Mouse (Mus musculus) kidney, adult 11 months (tissue): ENCODE results near the gene Alg14.

Source experiments
- DNase-seq: peaks from one replicate; pipeline ENCODE4 v3.0.0; 2022

Gene Alg14

DNA sequence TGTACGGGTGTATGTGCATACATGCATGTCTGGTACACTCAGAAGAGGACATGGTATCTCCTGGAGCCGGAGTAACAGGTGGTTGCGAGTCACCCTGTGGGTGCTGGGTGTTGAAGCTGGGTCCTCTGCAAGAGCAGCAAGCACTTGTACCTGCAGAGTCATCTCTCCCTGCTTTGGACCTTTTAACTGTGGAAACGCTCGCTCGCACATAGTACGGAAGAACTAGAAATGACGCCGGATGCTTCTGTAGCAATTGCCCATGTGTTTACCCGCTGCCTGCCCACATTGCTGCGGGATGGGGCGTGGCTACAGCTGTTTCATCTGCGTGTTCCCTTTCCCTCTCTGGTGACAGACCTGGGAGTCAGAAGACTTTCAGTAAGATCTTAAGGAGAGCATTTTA is 78.7 kb downstream of the Alg14 start:
- no peak for DNase-seq

DNA sequence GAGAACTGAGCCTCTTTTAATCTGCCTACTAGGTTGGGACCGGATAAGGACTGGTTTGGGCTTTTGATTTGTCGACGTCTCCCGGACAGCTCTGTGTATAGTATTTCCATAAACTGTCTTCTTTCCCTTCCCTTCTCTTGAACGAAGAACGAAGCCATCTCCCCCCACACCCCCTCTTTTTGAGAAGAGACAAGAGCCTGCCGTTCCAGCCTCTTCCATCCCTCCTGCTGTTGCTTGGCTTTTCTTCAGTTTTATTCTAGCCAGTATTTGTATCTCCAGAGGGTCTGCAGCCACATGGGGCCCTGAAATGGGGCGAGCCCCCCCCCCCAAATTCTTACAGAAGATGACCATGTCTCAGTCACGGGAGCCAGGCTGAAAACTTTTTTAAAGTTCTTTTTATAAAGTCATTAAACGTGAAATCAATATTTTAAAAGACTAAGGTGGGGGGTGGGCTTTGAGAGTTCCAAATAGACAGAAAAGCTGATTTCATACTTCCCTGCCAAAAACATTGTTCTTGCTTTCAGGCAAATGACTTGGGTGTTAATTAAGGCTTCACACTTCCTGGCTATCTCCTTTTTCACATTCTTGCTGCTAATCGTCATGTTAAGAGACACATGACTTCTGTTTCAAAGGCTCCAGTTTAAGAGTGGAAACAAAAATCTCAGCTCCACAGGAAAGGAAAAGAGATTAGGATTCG is 79.4 kb downstream of the Alg14 start:
- DNase-seq, result no peak

DNA sequence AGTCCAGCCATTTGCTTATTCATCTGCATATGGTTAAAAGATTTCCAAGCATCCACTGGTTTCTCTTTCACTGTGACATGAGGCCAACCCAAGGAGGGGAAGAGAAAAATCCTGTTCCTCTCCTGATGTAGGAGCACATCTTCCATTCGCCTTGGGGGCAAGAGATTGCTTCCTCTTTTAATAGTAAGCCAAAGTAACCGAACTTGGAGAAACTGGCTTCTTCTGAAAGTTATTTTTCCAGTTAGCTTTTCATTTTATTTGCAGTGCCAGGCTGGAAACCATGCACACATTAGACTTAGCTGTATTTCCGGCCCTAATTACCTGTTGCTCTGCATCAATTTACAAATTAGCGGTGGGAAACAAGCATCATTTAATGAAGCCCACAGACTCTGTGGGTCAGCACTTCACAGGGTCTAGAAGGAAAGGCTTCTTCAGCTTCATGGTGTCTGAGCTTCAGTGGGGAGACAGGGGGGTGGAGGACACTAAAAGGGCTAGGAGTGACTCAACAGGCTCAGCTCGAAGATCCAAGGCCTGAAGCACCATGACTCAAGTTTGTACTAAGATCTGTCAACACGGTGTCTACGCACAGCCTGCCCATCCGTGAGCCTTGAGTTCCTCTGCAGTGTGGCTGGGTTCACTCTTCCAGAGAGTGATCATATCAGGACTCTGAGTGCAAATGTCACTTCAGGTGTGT is 80.1 kb downstream of the Alg14 start:
- DNase-seq, result no peak

DNA sequence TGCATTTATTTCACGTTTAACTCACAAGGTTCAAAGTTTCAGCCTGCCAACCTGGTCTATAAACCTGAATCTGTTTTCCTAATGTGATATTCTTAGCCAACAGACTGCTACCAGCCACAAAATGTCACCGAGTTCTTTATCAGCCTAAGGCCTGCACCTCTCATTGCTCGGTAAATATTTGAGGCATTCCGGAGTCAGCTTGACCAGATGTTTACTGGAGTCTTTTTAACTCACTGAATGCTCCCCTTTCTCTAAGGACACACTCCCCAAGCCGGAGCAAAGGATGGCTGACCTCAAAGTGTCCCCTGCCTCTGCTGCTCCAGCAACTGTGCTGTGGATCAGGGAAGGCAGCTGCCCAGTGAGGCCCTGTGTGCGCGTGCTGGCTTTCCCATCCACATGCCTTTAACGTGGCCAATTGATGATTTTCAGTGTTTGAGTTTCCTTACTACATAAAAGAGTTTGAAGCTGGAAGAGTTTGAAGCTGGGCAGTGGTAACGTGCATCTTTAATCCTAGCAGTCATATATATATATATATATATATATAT is 82.4 kb downstream of the Alg14 start:
- DNase-seq, result no peak

DNA sequence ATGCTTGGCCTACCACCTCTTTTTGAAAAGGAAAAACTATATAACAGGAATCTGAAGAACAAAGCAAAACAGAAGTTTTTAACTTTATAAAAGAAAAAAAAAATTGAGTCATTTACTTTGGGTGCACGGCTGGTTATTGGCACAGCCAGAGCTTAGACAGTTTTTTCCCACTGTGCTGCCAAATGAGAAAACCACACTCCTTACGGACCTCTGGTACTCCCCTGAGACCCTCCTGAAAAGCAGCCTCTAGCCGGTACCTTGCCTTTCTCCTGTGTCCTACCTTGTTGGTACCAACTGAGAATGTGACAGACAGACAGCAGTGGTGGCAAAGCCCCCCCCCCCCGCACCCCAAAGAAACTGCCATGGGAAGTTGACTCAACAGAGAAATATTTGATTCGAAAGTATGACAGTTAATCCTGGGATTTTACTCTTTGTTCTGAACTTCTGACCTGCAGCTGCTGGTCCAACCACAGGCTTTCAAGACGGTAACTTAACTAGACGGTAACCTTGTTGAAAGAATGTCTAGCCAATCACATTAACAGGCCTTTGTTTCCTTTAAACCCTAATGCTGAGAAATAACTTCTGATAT is 84.1 kb downstream of the Alg14 start:
- DNase-seq, result no peak

DNA sequence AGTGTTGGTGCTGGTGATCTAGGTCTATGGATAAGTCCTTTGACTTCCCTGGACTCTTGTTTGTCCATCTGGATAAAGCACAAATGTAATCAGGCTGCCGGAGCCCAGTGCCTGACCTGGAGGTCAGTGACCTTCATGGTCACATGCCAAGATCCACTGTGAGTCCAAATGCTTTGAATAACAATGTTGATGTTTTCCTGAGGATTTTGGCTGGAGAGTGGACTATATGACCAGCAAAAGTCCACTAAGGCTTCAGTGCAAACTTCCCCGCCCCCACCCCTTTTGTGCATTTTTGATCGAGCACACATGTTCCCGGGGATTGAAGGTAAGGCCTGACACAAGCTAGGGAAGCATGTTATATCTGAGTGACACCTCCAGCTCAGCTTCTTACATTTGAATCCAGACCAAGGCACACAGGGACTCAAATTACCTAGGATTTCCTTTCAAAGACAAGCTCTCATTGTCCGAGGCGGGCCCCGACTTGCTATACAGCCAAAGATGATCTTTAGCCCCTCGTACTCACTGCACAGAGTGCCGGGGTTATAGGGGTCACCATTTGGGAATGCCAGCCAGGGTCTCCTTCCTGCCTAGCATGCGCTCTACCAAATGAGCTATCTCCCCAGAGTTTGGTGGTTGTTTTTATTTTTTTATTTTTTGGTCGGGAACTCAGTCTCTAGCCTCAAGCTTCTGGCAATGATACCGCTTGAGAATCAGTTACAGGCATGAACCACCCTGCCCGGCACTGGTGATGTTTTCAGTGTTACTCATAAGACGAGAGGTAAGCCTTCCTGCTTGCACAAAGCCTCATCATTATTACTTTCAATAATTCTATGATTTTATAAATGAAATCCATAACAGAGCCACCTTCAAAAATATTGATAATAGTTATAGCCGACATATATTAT is 87.4 kb downstream of the Alg14 start:
- DNase-seq, result peak; percentile 89

DNA sequence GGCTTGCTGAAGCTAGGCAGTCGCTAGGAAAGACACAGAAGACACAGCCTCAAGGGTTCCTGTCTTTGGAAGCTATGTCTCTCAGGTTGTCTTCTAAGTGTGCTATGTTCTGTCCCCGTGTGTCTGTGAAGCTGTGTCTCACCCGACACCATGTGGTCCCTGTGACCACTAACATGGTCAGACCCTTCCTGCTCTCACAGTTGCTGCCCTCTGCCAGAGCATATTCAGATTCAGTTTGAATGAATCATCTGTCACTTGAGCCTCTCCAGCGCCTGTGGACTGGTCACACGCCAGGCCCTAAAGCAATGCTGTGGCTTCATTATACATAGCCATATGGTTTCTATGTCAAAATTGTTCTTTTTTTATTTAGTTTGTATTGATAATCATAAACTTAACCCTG is 88.1 kb downstream of the Alg14 start:
- no peak for DNase-seq

DNA sequence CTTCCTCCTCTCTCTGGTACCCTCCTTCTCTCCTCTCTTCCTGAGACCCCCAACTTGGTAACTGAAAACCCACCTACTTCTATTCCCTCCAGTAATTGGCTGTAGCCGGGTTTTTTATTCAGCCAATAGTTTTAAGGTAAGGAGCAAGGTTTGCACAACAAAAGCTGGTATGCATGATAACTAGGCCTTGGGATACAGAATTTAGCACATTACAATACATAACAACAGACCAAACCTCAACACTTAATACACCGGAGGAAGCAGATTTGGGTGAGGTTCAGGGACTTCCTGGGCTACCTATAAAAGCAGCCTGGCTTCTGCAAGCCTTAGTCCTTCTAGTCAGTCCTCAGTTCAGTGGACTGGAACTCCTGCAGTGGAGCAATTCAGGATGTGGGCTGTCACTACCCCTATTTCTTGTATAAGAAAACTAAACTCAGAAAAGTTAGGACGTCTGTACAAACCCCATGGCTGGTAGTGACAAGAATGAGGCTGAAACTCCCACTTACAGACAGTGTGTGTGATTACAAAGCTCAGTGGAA is 96.0 kb downstream of the Alg14 start:
- no peak for DNase-seq

DNA sequence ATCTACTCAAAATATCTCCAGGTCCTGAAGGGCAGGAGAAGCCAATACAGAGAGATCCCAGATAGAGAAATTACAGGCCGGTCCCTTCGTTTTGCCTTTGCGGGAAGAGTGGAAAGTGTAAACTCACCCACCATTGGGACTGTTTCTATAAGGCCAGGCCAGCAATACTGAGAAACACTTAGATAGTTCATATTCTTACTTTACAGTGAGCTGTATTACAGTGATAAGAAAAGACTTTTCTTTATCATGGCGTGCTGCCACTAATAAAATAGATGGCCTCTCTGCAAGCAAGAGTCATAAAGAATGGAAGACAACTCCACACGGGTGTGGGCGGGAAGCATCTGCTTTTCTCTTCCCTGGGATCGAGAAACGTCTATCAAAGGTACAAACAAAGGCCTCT is 97.8 kb downstream of the Alg14 start:
- DNase-seq, result no peak

DNA sequence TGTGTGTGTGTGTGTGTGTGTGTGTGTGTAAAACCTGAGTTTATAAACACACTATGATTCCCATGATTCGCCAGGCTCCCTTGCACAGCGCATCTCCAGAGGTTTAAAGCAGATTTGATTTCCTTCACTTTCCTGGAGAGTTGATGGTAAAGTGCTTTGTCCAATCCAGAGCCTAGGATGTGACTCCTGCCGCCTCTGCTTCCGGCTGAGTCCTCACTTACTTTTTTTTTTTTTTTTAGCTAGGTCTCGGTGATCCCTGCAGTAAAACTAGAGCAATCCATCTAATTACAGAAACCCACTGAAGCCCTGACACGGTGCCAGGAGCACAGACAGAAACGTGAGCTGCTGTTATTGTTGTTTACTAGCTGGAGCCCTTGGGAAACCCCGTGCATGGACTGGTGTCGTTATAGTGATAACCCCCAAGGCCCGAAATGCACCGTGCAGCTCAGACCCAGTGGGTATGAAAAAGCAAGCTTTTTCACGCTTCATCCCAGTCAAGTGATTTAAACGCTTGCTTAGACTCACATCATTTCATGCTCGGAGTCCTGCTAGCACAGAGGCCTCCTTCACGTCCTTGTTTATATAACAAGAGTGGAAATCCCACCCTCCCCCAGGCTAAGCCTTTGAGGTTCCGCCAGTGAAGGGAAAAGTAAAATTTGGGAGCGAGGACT is 98.4 kb downstream of the Alg14 start:
- no peak for DNase-seq

DNA sequence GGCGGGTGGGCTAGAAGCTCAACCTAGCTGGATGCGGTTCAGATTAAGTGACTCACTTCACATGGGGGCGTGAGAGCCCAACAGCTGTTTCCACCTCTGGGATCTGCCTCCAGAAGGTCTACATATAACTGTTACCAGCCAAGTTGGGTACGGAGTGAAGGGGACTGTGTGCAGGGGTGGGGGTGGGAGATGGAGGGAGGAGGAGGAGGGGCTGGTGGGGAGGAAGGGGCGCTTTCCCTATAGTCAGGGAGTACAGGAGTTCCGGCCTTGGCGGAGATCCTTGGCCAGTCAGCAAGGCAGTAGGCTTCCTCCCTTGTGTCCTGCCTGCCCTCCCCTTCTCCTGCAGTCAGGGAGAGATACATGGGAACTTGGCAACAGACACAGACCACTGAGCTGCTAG is 99.2 kb downstream of the Alg14 start:
- DNase-seq, result no peak

DNA sequence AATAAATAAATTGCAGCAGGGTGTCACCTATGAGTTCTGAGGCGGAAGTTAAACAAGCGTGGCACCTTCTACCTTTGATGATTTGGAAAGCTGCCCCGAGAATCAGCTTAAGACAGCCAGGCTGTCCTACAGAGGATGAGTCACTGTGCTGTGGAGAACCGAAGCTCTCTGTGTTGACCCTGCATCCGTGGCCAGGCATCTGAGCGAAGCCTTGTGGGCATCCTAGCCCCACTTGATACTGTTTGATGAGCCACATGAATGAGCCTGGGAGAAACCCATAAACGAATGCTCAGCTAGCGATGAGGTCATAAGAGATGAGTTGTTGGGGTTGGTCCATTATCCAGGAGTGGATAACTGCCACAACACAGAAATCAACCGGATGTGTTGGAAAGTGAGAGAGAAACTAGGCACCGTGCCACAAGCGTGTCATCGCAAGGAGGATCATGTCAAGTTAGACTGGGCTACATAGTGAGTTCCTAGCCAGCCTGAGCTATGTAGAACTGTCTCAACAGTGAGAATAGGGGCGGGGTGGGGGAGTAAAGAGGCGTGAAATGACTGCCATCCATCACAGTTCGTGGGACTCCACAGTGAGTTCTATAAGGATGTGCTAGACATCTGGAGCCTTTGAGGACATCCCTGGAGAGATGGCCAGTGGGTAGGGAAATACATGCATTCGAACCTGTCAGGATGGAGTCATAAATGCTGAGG is 104.2 kb downstream of the Alg14 start:
- no peak for DNase-seq

DNA sequence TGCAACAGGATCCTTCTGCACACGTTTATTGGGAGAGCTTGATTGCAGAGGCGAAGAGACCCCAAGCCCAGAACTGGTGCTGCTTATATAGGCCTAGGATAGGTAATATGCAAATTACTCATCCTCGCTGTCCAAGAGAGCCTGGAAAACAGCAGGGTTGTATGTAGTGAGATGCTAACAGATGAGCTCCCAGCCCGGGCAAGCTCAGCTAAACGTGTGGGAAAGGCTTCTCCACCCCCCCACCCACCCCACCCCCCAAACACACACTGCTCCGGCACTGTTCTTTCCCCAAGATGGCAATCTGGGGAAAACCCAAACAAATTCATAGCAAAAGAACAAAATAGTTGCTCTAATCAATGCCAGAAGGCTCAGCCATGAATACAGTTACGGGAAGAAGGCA is 105.0 kb downstream of the Alg14 start:
- DNase-seq, result no peak

DNA sequence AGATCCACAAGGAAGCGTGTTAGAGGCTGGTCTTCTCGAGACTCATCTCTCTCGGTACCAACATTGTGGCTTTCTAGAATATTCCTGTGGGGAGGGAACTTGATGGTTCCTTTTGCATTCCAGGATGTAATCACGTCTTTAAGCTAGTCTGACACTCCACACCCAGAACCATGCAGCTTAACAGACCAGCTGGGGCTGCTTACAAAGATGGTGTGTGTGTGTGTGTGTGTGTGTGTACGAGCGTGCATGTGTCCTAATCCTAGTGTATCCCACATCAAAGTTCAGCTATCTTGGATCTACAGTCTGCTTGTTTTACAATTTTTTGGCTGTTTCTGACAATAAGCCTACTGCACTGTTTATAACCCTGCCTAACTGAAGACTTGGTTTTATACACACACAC is 105.4 kb downstream of the Alg14 start:
- DNase-seq, result no peak

DNA sequence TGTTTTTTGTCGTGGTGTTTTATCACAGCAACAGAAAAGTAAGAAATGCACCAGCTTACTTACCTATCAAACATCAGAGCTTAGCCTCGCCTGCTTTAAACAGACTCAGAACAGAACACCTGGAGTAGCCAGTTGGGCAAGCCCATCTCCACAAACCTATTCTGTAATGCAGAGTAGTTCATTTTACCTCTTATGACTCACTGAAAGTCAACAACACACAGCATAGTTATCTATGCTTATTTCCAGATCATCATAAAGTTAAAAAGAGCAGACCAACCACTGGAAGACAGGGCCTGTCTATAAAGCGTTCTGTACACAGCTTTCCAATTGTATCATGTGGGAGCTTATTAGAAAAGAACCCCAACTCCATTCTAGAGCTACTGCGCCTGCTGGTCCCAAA is 109.8 kb downstream of the Alg14 start:
- no peak for DNase-seq

DNA sequence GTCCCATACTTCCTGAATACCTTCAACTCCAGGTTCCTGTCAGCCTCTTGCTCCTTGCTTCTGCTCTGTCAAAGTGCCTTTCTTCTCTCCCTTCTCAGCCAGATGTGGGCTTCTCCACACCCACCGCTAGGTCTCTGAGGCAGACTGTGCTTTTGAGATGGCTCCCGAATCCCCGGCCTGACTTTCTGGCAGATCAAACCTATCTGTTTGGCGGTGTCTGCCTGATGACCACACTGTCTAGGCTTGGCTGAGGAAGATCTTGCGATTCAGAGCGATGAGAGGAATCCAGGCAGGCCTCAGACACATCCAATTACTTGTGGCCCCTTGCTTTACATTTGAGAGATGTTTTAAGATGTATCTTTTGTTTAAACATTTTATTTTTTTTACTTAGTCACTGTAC is 110.5 kb downstream of the Alg14 start:
- DNase-seq, result no peak

DNA sequence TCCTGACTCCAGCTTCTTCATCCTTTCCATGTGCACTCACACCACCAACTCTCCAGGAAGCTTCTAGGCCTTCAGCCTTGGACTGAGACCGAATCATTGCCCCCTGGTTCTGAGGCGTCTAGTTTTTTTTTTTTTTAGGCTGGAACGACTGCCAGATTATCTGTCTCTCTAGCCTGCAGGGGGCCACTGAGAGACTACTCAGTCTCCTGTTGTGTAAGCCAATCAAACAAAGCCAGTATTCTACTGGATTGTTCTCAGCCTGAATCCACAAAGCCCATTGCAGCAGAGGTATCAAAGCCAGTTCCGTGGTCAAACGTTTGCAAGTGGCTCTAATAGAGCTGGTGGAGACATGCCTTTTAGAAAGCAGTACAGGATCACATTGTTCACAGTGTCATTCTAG is 111.9 kb downstream of the Alg14 start:
- DNase-seq, result no peak

DNA sequence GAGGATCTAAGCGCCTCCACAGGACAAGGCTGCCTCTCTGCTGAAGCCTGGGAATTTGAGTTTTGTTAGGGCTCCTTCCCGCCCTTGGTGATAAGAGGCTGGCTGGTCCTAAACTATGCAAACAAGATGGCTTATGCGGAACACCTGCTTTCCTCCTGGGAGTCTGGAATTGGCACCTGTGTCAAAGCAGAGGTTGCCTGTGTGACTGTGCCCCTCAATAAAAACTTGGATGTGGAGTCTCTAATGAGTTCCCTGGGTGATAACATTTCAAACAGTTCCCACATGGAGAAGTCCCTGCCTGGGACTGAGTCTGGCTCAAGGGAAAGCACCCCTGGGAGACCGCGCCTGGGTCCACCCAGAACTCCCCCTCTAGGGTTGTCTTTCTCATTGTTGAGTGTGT is 113.5 kb downstream of the Alg14 start:
- no peak for DNase-seq

DNA sequence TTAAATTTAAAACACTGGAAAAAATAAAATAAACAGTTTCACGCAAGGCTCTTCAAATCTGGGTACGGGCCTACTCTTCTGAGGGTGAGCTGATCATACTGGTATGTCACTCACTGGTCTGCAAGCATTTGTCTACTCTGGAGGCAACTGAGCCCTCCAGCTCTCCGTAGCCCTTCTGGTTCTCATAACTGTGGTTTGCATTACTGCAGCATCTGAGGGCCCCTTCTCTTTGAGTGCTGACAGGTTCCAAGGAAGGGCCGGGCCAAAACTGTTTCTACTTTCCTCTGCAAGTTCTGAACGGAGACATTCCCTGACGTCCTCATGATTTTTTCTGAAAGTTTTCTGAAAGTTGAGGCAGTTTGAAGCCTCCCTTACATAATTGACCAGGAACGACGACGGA is 115.8 kb downstream of the Alg14 start:
- DNase-seq, result no peak

DNA sequence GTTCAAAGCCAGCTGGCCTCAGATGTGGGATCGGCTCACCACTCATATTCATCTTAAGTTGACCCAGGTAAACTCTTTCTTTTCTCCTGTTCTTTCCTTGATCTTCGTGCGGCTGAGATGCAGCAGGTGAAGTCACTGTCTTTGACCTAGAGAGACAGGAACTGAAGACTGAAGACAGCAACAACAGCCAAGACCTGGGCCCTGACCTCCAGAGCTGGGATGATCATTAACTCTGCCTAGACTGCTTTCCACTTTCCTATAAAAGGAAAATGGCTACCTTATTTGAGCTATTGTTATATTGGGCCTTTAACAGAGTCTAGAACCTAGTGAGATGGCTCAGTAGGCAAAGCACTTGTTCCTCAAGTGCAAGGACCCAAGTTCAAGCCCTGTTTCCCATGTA is 116.8 kb downstream of the Alg14 start:
- DNase-seq, result no peak

DNA sequence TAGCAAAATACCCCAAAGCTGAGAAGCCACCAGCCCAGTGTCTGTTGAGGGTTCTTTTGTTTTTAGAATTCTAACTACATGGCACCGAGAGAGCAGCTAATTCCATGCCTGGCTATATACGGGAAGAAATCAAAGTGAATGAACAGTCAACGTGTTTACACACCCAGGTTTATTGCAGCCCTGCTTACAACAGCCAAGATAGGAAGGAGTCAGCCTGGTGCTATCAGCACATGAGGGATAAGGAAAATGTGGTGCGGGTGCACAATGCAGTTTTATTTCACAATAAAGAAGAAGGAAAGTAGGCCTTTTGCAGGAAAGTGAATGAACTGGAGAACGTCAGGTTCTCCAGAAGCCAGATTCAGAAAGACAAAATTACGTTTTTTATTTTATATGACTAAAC is 119.9 kb downstream of the Alg14 start:
- DNase-seq, result no peak
